Mouse (Mus musculus) C2C12 (cell line): ENCODE results near the gene Creb3l1. TPM values are rescaled to one million over a fixed set of nuclear protein-coding genes. Genes with fewer than 3 reads are reported as not detected.
A peak's percentile ranks its signal among the peaks of the same experiment; 100 is the strongest.

ENCODE experiments used
- H3K27me3 ChIP-seq: one replicate; pipeline ENCODE4 v1.6.1; 2011; ENCODE audit not compliant: control insufficient read depth, insufficient read depth, insufficient read length
- H3K36me3 ChIP-seq: one replicate; pipeline ENCODE4 v1.6.1; 2011; ENCODE audit not compliant: control insufficient read depth, insufficient read depth
- H3K4me3 ChIP-seq: one replicate; pipeline ENCODE4 v1.5.1; 2011; ENCODE audit warnings: mild to moderate bottlenecking, control low read depth; ENCODE audit not compliant: poor library complexity, insufficient read depth, severe bottlenecking
- H3K79me2 ChIP-seq: one replicate; pipeline ENCODE4 v1.6.1; 2011; ENCODE audit not compliant: control insufficient read depth, insufficient read depth
- H3K79me3 ChIP-seq: one replicate; pipeline ENCODE4 v1.6.1; 2011; ENCODE audit warnings: low read depth, control low read depth
- H3ac ChIP-seq: one replicate; pipeline ENCODE3; 2011; ENCODE audit warnings: low read depth; ENCODE audit not compliant: control insufficient read depth, insufficient read length
- CEBPB ChIP-seq: IDR thresholded peaks from one replicate; pipeline ENCODE4 v1.6.1; 2011; ENCODE audit warnings: low read depth, mild to moderate bottlenecking, control low read depth, moderate library complexity
- CTCF ChIP-seq: IDR thresholded peaks from one replicate; pipeline ENCODE4 v1.5.1; 2011; ENCODE audit not compliant: control insufficient read depth, insufficient read depth, insufficient read length
- FOSL1 ChIP-seq: IDR thresholded peaks from one replicate; pipeline ENCODE4 v1.8.0; 2011; ENCODE audit warnings: mild to moderate bottlenecking, low read length; ENCODE audit not compliant: poor library complexity, insufficient read depth, severe bottlenecking
- MAX ChIP-seq: IDR thresholded peaks from one replicate; pipeline ENCODE4 v1.6.1; 2011; ENCODE audit warnings: mild to moderate bottlenecking, control low read depth
- MYOD1 ChIP-seq: IDR thresholded peaks from one replicate; pipeline ENCODE4 v1.6.1; 2011; ENCODE audit warnings: low read depth; ENCODE audit not compliant: control insufficient read depth, insufficient read length
- MYOG ChIP-seq: IDR thresholded peaks from one replicate; pipeline ENCODE4 v1.6.1; 2011; ENCODE audit not compliant: control insufficient read depth, insufficient read length; ENCODE audit errors: extremely low read depth
- USF1 ChIP-seq: IDR thresholded peaks from one replicate; pipeline ENCODE4 v1.6.1; 2011; ENCODE audit warnings: low read depth, mild to moderate bottlenecking, control low read depth, moderate library complexity
- polyA plus RNA-seq: library from polyadenylated mRNA; unstranded; fragments of >200 nt; fragmentation: generic; extraction: Trizol; gene quantifications from one replicate; pipeline ENCODE4 v1.2.1, GENCODE M21; 2012; ENCODE audit warnings: missing spikeins

The Creb3l1 gene
- polyA plus RNA-seq, 1 experiment: 87.1 TPM

- Histone ChIP-seq H3K4me3 (no peak overlapping the region), H3K27me3 (no peaks in the 10 kb centered on the region), H3K36me3 (peaks cover 68% of the 10 kb centered on the region), H3K79me3 (no peaks in the 10 kb centered on the region), H3ac (no peak overlapping the region), H3K79me2 (no peaks in the 10 kb centered on the region)
- TF ChIP-seq CTCF: no peak
- TF ChIP-seq FOSL1: no peak
- no peak for TF ChIP-seq MAX
- no peak for TF ChIP-seq CEBPB
- no peak for TF ChIP-seq MYOG
- no peak for TF ChIP-seq MYOD1
- no peak for TF ChIP-seq USF1
Observed at GRCm38 (mm10) chr2:91989750-91990149, 34.6 kb downstream of the Creb3l1 start.

- Histone ChIP-seq H3ac (no peak overlapping the region), H3K79me2 (no peaks in the 10 kb centered on the region), H3K79me3 (no peaks in the 10 kb centered on the region), H3K27me3 (no peaks in the 10 kb centered on the region), H3K4me3 (no peak overlapping the region), H3K36me3 (peaks cover 82% of the 10 kb centered on the region)
- TF ChIP-seq MYOG (no peak), CTCF (peak; percentile 33)
Observed at GRCm38 (mm10) chr2:91987542-91987941, 36.8 kb downstream of the Creb3l1 start.

- TF ChIP-seq CEBPB: no peak
- no peaks in the 10 kb centered on the region for H3K79me2 ChIP-seq
- H3K36me3 ChIP-seq: peaks cover 79% of the 10 kb centered on the region
- H3ac ChIP-seq: no peak overlapping the region
- no peaks in the 10 kb centered on the region for H3K79me3 ChIP-seq
- no peak overlapping the region for H3K4me3 ChIP-seq
- no peaks in the 10 kb centered on the region for H3K27me3 ChIP-seq
Observed at GRCm38 (mm10) chr2:91986071-91986470, 38.2 kb downstream of the Creb3l1 start.

- Histone ChIP-seq H3K36me3 (peaks cover 68% of the 10 kb centered on the region), H3ac (no peak overlapping the region), H3K27me3 (no peaks in the 10 kb centered on the region), H3K79me3 (no peaks in the 10 kb centered on the region), H3K79me2 (no peaks in the 10 kb centered on the region), H3K4me3 (no peak overlapping the region)
- TF ChIP-seq MAX: no peak
- no peak for TF ChIP-seq MYOG
- TF ChIP-seq MYOD1: no peak
- no peak for TF ChIP-seq CTCF
- no peak for TF ChIP-seq FOSL1
- TF ChIP-seq CEBPB: no peak
- no peak for TF ChIP-seq USF1
Observed at GRCm38 (mm10) chr2:91984906-91985525, 39.3 kb downstream of the Creb3l1 start.

GRCm38 (mm10) chr2:91984439-91984838 is 39.9 kb downstream of the Creb3l1 start:
- Histone ChIP-seq H3K79me3 (no peaks in the 10 kb centered on the region), H3K79me2 (no peaks in the 10 kb centered on the region), H3K27me3 (no peaks in the 10 kb centered on the region), H3ac (no peak overlapping the region), H3K4me3 (no peak overlapping the region), H3K36me3 (peaks cover 63% of the 10 kb centered on the region)
- no peak for TF ChIP-seq USF1
- no peak for TF ChIP-seq MAX
- TF ChIP-seq FOSL1: no peak
- no peak for TF ChIP-seq MYOG
- no peak for TF ChIP-seq CTCF
- no peak for TF ChIP-seq MYOD1
- TF ChIP-seq CEBPB: no peak

- TF ChIP-seq MYOG (no peak), CEBPB (no peak), CTCF (no peak), FOSL1 (no peak), MAX (no peak), MYOD1 (no peak), USF1 (no peak)
- H3ac ChIP-seq: no peak overlapping the region
- peaks cover 32% of the 10 kb centered on the region for H3K36me3 ChIP-seq
- H3K4me3 ChIP-seq: no peak overlapping the region
- no peaks in the 10 kb centered on the region for H3K79me2 ChIP-seq
- peaks cover 15% of the 10 kb centered on the region for H3K27me3 ChIP-seq
- no peaks in the 10 kb centered on the region for H3K79me3 ChIP-seq
Observed at GRCm38 (mm10) chr2:91980830-91981229, 43.5 kb downstream of the Creb3l1 start.
